Mouse (Mus musculus) thymus, postnatal 0 days (tissue): ENCODE measurements around the gene Nuak2. TPM values are rescaled to one million over a fixed set of nuclear protein-coding genes. Genes with fewer than 3 reads are reported as not detected.

Experiments
- DNase-seq: peaks from one replicate; pipeline ENCODE4 v3.0.0-alpha.2; 2015; ENCODE audit warnings: low spot score
- polyA plus RNA-seq: library from polyadenylated mRNA; unstranded; fragments of >200 nt; fragmentation: Nextera tagmentation; extraction: Ambion mirVana; gene quantifications from 2 replicates; pipeline ENCODE4 v1.2.1, GENCODE M21; 2015

Nuak2 gene
- polyA plus RNA-seq, 1 experiment from 2014 or later, result 1.7 TPM

- no peak for DNase-seq
Measured at GRCm38 (mm10) chr1:132374873-132375244, 58.9 kb downstream of the Nuak2 start.

GRCm38 (mm10) chr1:132375256-132375655 lies 59.3 kb downstream of the Nuak2 start:
- no peak for DNase-seq

- no peak for DNase-seq
Measured at GRCm38 (mm10) chr1:132376211-132377054, 60.5 kb downstream of the Nuak2 start.

GRCm38 (mm10) chr1:132377055-132377365 lies 61.1 kb downstream of the Nuak2 start:
- no peak for DNase-seq

GRCm38 (mm10) chr1:132377811-132378210 lies 61.9 kb downstream of the Nuak2 start:
- DNase-seq, result no peak

DNA sequence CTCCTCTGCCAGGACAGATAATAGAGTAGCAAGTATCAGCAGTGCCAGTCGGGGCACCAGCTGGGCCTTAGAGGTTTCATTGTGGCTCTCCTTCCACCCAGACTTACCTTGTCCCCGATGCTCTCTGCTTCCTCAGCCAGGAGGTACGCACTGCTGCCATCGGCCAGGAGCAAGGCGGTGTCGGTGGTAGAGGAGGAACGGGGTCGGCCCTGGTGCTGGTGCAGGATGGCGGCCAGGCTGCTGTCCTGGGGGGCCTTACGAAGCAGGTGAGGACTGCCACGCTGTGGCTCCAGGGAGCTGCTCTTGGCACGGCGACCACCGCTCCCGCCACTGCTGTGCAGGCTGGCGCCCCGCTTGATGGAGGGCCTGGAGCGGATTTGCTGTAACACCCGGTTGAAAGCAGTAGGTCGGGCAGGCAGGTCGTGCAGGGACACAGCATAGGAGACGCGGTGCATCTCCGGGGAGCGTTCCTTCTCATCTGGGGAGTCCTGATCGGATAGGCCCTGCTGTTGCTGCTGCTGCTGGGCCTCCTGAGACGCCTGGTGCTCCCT lies 64.7 kb downstream of the Nuak2 start:
- DNase-seq, result no peak

GRCm38 (mm10) chr1:132381929-132382328 lies 66.0 kb downstream of the Nuak2 start:
- peak; percentile 16 for DNase-seq

Other genes starting within 250 kb of the Nuak2 start
- gene Mfsd4a, start 248.1 kb upstream of the Nuak2 start, polyA plus RNA-seq, result 15.0 and 17.1 TPM in 2 replicates
- gene Cdk18, start 176.4 kb upstream of the Nuak2 start, polyA plus RNA-seq, result 1.7 and 1.9 TPM in 2 replicates
- 0.23 TPM in 1 of 2 replicates, not detected in the other for gene Lemd1, start 124.7 kb upstream of the Nuak2 start, polyA plus RNA-seq
- not detected in 2 replicates for gene AC124108.1, start 124.7 kb upstream of the Nuak2 start, polyA plus RNA-seq
- gene Gm10188, start 86.4 kb upstream of the Nuak2 start, polyA plus RNA-seq, result not detected in 2 replicates
- 3.6 and 4.5 TPM in 2 replicates for gene Klhdc8a, start 17.5 kb upstream of the Nuak2 start, polyA plus RNA-seq
- gene Tmcc2, start 75.2 kb downstream of the Nuak2 start, polyA plus RNA-seq, result 0.74 and 0.86 TPM in 2 replicates
- 4.4 and 4.8 TPM in 2 replicates for gene Dstyk, start 101.4 kb downstream of the Nuak2 start, polyA plus RNA-seq
- gene Rbbp5, start 161.2 kb downstream of the Nuak2 start, polyA plus RNA-seq, result 41.3 and 44.7 TPM in 2 replicates
- 1.8 and 2.1 TPM in 2 replicates for gene Tmem81, start 190.1 kb downstream of the Nuak2 start, polyA plus RNA-seq
- 0.08 and 0.23 TPM in 2 replicates for gene Cntn2, start 227.1 kb downstream of the Nuak2 start, polyA plus RNA-seq